Mouse (Mus musculus) forebrain, embryonic 15.5 days (tissue): Measurements from ENCODE around the gene Rnpepl1. TPM values are rescaled to one million over a fixed set of nuclear protein-coding genes. Genes with fewer than 3 reads are reported as not detected.
A peak's percentile ranks its signal among the peaks of the same experiment; 100 is the strongest.

Source experiments
- ATAC-seq: fragments of 200-750 bp; cut with Nextera tagmentation; replicated peaks from 2 replicates; pipeline ENCODE4 v1.8.0; 2017; ENCODE audit warnings: mild to moderate bottlenecking, moderate TSS enrichment, moderate library complexity
- H3K27ac ChIP-seq: fragments of 300-500 bp; sonication (generic); replicated peaks from 2 replicates; pipeline ENCODE4 v1.5.1; 2015; ENCODE audit warnings: mild to moderate bottlenecking, inconsistent platforms
- H3K27me3 ChIP-seq: fragments of 300-500 bp; sonication (generic); 2 replicates; pipeline ENCODE4 v1.6.1; 2015; ENCODE audit warnings: inconsistent platforms
- H3K36me3 ChIP-seq: fragments of 300-500 bp; sonication (generic); 2 replicates; pipeline ENCODE4 v1.6.1; 2015; ENCODE audit warnings: mild to moderate bottlenecking, inconsistent platforms
- H3K4me1 ChIP-seq: fragments of 300-500 bp; sonication (generic); 2 replicates; pipeline ENCODE4 v1.6.1; 2015; ENCODE audit warnings: inconsistent platforms
- H3K4me2 ChIP-seq: fragments of 300-500 bp; sonication (generic); replicated peaks from 2 replicates; pipeline ENCODE4 v1.6.1; 2015; ENCODE audit warnings: mild to moderate bottlenecking, inconsistent platforms
- H3K4me3 ChIP-seq: fragments of 300-500 bp; sonication (generic); 2 replicates; pipeline ENCODE4 v1.5.1; 2015; ENCODE audit warnings: mild to moderate bottlenecking, inconsistent platforms
- H3K9ac ChIP-seq: fragments of 300-500 bp; sonication (generic); replicated peaks from 2 replicates; pipeline ENCODE4 v1.6.1; 2015; ENCODE audit warnings: mild to moderate bottlenecking, inconsistent platforms
- H3K9me3 ChIP-seq: fragments of 300-500 bp; sonication (generic); 2 replicates; pipeline ENCODE4 v1.6.1; 2016; ENCODE audit warnings: inconsistent platforms
- WGBS: fragments of 180-500 bp; shearing (Covaris S2); methylation state at CpG from one replicate; pipeline ENCODE4 v1.1.7; 2015; ENCODE audit warnings: mixed read lengths; 5-methylcytosine and 5-hydroxymethylcytosine counted together
- polyA plus RNA-seq: library from polyadenylated mRNA; unstranded; fragments of >200 nt; fragmentation: Nextera tagmentation; extraction: Ambion mirVana; gene quantifications from 2 replicates; pipeline ENCODE4 v1.2.1, GENCODE M21; 2015

Rnpepl1 gene
- polyA plus RNA-seq, 1 experiment from 2014 or later, result 31.1 TPM

GRCm38 (mm10) chr1:92909068-92909467, 1.5 kb upstream of the Rnpepl1 start:
- H3K27ac ChIP-seq, result no peak overlapping the region
- no peaks in the 10 kb centered on the region for H3K9me3 ChIP-seq
- 65% methylated on average over 4 of the region's 4 CpGs for WGBS
- no peak overlapping the region for H3K9ac ChIP-seq
- no peak for ATAC-seq
- peaks cover 52% of the 10 kb centered on the region for H3K4me1 ChIP-seq
- H3K36me3 ChIP-seq, result no peaks in the 10 kb centered on the region
- H3K4me2 ChIP-seq, result no peak overlapping the region
- no peaks in the 10 kb centered on the region for H3K27me3 ChIP-seq
- H3K4me3 ChIP-seq, result no peak overlapping the region

GRCm38 (mm10) chr1:92910925-92911720, 540 bp downstream of the Rnpepl1 start:
- H3K9ac ChIP-seq, result peak overlapping the region; percentile 93
- 1% methylated on average over 68 of the region's 85 CpGs for WGBS
- H3K27me3 ChIP-seq, result no peaks in the 10 kb centered on the region
- H3K4me2 ChIP-seq, result peak overlapping the region; percentile 77
- no peaks in the 10 kb centered on the region for H3K9me3 ChIP-seq
- peak; percentile 53 for ATAC-seq
- H3K36me3 ChIP-seq, result peaks cover 15% of the 10 kb centered on the region
- peaks cover 49% of the 10 kb centered on the region for H3K4me1 ChIP-seq
- H3K27ac ChIP-seq, result peak overlapping the region; percentile 94
- H3K4me3 ChIP-seq, result peak overlapping the region; percentile 86

DNA sequence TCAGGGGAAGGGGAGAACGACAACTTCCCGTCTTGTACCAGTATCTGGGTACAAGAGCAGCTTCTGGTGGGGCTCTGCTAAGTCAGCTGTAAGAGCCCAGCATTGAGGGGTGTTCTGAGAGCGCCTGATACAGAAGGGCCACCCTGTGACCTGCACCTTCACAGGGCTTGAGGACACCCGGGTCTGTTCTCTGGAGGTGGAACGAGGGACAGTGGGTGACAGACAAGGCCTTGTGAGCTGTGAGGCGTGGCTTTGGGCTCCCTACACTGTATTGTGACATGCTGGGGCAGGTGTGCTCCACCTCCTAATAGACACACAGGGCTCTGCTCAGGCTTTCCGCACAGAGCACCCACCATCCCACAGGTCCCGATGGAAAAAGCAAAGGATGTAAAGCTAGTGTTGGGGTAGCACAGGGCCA, 1.1 kb downstream of the Rnpepl1 start:
- H3K4me1 ChIP-seq, result peaks cover 46% of the 10 kb centered on the region
- no peak for ATAC-seq

DNA sequence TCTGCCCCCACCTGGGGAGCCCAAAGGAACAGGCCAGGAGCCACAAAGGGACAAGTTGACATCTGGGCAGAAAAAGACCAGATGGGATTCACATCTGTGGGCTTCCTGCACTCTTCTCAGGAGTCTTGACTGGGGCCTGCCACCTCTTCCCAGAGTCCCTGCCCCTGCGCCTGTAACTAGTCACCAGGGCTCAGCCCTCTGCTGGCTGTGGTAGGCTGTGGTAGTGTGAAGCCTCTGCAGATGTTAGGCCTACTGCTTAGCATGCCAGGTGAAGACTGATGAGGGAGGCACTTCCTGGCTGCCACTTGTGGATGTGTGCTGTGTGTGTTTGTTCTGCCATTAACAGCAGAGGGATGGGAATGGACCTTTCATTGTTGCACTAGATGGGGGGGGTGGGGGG, 1.7 kb downstream of the Rnpepl1 start:
- H3K9ac ChIP-seq, result peak overlapping the region; percentile 93
- peak overlapping the region; percentile 86 for H3K4me3 ChIP-seq
- ATAC-seq, result no peak
- H3K27me3 ChIP-seq, result no peaks in the 10 kb centered on the region
- WGBS, result 47% methylated on average over 1 of the region's 1 CpGs
- peaks cover 27% of the 10 kb centered on the region for H3K36me3 ChIP-seq
- peak overlapping the region; percentile 77 for H3K4me2 ChIP-seq
- peak overlapping the region; percentile 94 for H3K27ac ChIP-seq
- peaks cover 44% of the 10 kb centered on the region for H3K4me1 ChIP-seq
- no peaks in the 10 kb centered on the region for H3K9me3 ChIP-seq

More for the DNA sequence above, 1.1 kb downstream of the Rnpepl1 start:
- Histone ChIP-seq H3K36me3 (peaks cover 21% of the 10 kb centered on the region), H3K27ac (peak overlapping the region; percentile 94), H3K9ac (peak overlapping the region; percentile 93), H3K4me2 (peak overlapping the region; percentile 77), H3K4me3 (peak overlapping the region; percentile 86), H3K27me3 (no peaks in the 10 kb centered on the region), H3K9me3 (no peaks in the 10 kb centered on the region)
- 42% methylated on average over 8 of the region's 8 CpGs for WGBS

DNA sequence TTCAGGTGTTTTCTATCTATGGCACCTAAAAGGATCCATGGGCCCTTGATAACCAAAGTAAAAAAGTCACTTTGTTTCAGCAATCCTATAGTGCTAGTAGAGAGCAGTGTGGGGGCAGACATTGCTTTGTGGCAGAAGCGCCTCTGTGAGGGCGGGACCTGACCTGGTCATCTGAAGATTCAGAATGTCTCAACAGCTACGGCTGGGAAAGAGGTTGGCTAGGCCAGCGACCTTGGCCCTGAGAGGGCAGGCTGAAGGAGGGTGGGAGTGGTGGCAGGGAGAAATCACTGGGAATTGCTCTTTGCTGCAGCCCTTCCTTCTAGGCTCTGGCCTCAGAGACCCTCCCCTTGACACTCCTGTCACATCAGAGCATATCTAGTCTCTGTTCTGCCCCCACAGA, 3.7 kb downstream of the Rnpepl1 start:
- Histone ChIP-seq H3K27ac (no peak overlapping the region), H3K9ac (no peak overlapping the region), H3K4me1 (peaks cover 34% of the 10 kb centered on the region), H3K4me2 (no peak overlapping the region), H3K36me3 (peaks cover 46% of the 10 kb centered on the region), H3K9me3 (no peaks in the 10 kb centered on the region), H3K27me3 (no peaks in the 10 kb centered on the region), H3K4me3 (no peak overlapping the region)
- no peak for ATAC-seq
- WGBS, result 85% methylated on average over 4 of the region's 4 CpGs

DNA sequence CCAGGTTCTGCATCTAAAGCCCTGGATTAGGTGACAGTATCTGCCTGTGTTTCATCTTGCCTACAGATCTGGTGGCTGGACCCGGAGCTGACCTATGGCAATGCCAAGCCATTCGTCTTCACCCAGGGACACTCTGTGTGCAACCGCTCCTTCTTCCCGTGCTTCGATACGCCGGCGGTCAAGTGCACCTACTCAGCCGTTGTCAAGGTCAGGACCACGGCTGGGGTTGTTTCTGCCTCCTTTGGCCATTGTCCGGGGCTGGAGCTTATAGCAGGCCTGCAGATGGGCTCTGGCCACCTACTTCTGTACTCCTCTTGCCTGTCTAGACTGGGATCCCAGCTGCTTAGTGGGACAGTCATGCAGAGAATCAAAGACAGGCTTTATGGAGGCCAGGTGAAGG, 4.4 kb downstream of the Rnpepl1 start:
- WGBS, result 95% methylated on average over 11 of the region's 11 CpGs
- peaks cover 26% of the 10 kb centered on the region for H3K4me1 ChIP-seq
- H3K4me3 ChIP-seq, result no peak overlapping the region
- no peaks in the 10 kb centered on the region for H3K9me3 ChIP-seq
- ATAC-seq, result no peak
- H3K27ac ChIP-seq, result no peak overlapping the region
- H3K9ac ChIP-seq, result no peak overlapping the region
- no peak overlapping the region for H3K4me2 ChIP-seq
- H3K27me3 ChIP-seq, result no peaks in the 10 kb centered on the region
- H3K36me3 ChIP-seq, result peaks cover 54% of the 10 kb centered on the region

GRCm38 (mm10) chr1:92916725-92917124, 6.1 kb downstream of the Rnpepl1 start:
- Histone ChIP-seq H3K4me1 (peaks cover 18% of the 10 kb centered on the region), H3K4me3 (no peak overlapping the region), H3K27ac (no peak overlapping the region), H3K9me3 (no peaks in the 10 kb centered on the region), H3K9ac (no peak overlapping the region), H3K27me3 (no peaks in the 10 kb centered on the region), H3K4me2 (no peak overlapping the region), H3K36me3 (peaks cover 68% of the 10 kb centered on the region)
- no peak for ATAC-seq
- 95% methylated on average over 9 of the region's 9 CpGs for WGBS

DNA sequence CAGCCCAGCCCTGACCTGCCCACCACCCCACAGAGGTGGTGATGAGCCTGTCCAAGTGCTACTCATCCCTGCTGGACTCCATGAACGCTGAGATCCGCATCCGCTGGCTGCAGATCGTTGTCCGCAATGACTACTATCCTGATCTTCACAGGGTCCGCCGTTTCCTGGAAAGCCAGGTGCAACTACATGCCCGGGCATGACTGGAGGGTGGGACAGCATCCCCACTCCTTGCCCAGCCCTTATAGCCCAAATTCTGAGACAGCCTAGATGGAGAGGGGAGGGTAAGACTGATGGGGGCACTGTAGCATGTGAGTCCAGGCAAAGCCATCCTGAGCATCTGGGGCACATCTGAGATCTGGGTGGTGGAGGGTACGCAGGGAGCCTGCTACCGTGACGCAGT, 8.6 kb downstream of the Rnpepl1 start:
- peaks cover 68% of the 10 kb centered on the region for H3K36me3 ChIP-seq
- H3K9ac ChIP-seq, result no peak overlapping the region
- H3K27ac ChIP-seq, result no peak overlapping the region
- no peak overlapping the region for H3K4me3 ChIP-seq
- no peaks in the 10 kb centered on the region for H3K4me1 ChIP-seq
- no peaks in the 10 kb centered on the region for H3K27me3 ChIP-seq
- 96% methylated on average over 11 of the region's 11 CpGs for WGBS
- H3K4me2 ChIP-seq, result no peak overlapping the region
- no peaks in the 10 kb centered on the region for H3K9me3 ChIP-seq
- ATAC-seq, result no peak

DNA sequence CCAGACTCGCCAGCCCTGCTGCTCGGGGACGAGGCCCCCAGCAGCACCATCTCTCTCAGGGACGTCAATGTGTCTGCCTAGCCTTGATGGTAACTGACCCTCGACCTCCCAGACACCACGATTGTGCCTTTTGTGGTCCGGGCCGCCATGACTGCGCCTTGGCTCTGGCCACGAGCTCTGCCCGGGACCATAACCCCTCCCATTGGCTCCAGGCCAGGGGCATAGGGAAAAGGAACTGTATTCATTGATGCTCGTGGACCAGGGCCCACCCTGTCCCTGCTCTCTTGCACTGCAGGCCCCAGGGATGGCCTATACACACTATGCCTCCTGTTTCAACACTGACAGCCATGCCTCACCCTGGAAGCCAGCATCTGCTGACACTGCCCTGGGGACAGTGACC, 9.2 kb downstream of the Rnpepl1 start:
- H3K36me3 ChIP-seq, result peaks cover 65% of the 10 kb centered on the region
- no peak for ATAC-seq
- 71% methylated on average over 12 of the region's 12 CpGs for WGBS

GRCm38 (mm10) chr1:92920474-92921200, 10.1 kb downstream of the Rnpepl1 start:
- Histone ChIP-seq H3K36me3 (peaks cover 58% of the 10 kb centered on the region), H3K4me1 (no peaks in the 10 kb centered on the region), H3K27me3 (no peaks in the 10 kb centered on the region), H3K4me2 (no peak overlapping the region), H3K9me3 (no peaks in the 10 kb centered on the region), H3K4me3 (no peak overlapping the region), H3K27ac (no peak overlapping the region), H3K9ac (no peak overlapping the region)
- WGBS, result 87% methylated on average over 7 of the region's 7 CpGs
- ATAC-seq, result no peak

More for the DNA sequence above, 9.2 kb downstream of the Rnpepl1 start:
- H3K4me1 ChIP-seq, result no peaks in the 10 kb centered on the region
- H3K9ac ChIP-seq, result no peak overlapping the region
- H3K9me3 ChIP-seq, result no peaks in the 10 kb centered on the region
- H3K4me2 ChIP-seq, result no peak overlapping the region
- H3K27me3 ChIP-seq, result no peaks in the 10 kb centered on the region
- no peak overlapping the region for H3K27ac ChIP-seq
- no peak overlapping the region for H3K4me3 ChIP-seq

GRCm38 (mm10) chr1:92921496-92921895, 10.9 kb downstream of the Rnpepl1 start:
- H3K4me2 ChIP-seq, result no peak overlapping the region
- no peak for ATAC-seq
- H3K27ac ChIP-seq, result no peak overlapping the region
- 93% methylated on average over 4 of the region's 4 CpGs for WGBS
- no peaks in the 10 kb centered on the region for H3K27me3 ChIP-seq
- H3K4me1 ChIP-seq, result no peaks in the 10 kb centered on the region
- H3K36me3 ChIP-seq, result peaks cover 49% of the 10 kb centered on the region
- H3K9ac ChIP-seq, result no peak overlapping the region
- H3K4me3 ChIP-seq, result no peak overlapping the region
- no peaks in the 10 kb centered on the region for H3K9me3 ChIP-seq

DNA sequence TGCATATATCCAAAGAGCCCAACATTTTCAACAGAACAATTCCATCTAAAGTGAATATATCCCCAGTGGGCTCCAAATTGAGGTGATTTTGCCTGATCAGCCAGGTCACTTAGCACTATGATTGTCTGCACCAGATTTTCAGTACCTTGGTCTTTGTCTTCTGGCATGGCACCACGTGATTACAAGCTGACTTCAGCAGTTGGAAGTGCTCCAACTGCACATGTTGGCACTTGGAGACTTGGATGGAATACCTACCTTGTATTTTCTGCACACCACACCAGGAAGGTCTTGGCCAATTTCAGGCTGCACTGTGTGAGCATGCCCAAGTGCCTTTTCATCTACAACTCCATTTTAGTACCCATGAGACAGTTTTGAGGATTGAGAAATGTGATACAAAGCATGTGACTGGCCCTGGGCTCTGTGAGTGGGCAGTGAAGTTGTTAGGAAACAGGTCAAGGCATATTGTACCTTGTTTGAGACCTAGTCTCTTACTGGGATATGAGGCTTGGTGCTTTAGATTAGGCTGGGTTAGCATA, 19.7 kb downstream of the Rnpepl1 start:
- Histone ChIP-seq H3K27ac (no peak overlapping the region), H3K9me3 (no peaks in the 10 kb centered on the region), H3K4me3 (no peak overlapping the region), H3K36me3 (no peaks in the 10 kb centered on the region), H3K4me1 (peaks cover 9% of the 10 kb centered on the region), H3K4me2 (no peak overlapping the region), H3K27me3 (no peaks in the 10 kb centered on the region), H3K9ac (no peak overlapping the region)
- ATAC-seq, result no peak
- WGBS, result 14% methylated on average over 1 of the region's 1 CpGs
